In genomic region chr11:8717774-8718173, GRCm38 (mm10) we compare ENCODE assay signal across 24 mouse cellular contexts. TPM values are rescaled to one million over a fixed set of nuclear protein-coding genes. Genes with fewer than 3 reads are reported as not detected.
DNase-seq lines count a peak whose midpoint lies in the region; ATAC-seq and TF ChIP-seq lines count a peak whose summit lies in the region.
"Had no signal": no experiment of that assay in that cellular context is flagged by ENCODE, and none has a peak within 500 bp of the region (broad histone marks: within the 10 kb centered on the region; RNA-seq: fewer than 3 reads in every experiment).

No protein-coding gene starts in this region.

- peaks cover 23% of the 10 kb centered on the region for H3K4me1 ChIP-seq in heart, embryonic 10.5 days
- peaks cover 21% of the 10 kb centered on the region for H3K4me1 ChIP-seq in heart, embryonic 12.5 days (replicated peaks)
- H3K4me1 ChIP-seq in kidney, embryonic 15.5 days, result peaks cover 34% of the 10 kb centered on the region
- H3K4me1 ChIP-seq in neural tube, embryonic 15.5 days, result 0 out of 2 replicates have a peak, but pooled peaks cover 3% of the 10 kb centered on the region
- no peaks in the 10 kb centered on the region for H3K4me1 ChIP-seq in stomach, postnatal 0 days (replicated peaks; ENCODE audit: control insufficient read depth, insufficient read depth)
- H3K4me1 ChIP-seq: embryonic facial prominence, embryonic 12.5 days; embryonic facial prominence, embryonic 15.5 days; forebrain, embryonic 13.5 days; hindbrain, embryonic 13.5 days had no signal

- no peaks in the 10 kb centered on the region for H3K27me3 ChIP-seq in heart, embryonic 10.5 days (ENCODE audit: insufficient read depth, poor library complexity, severe bottlenecking)
- H3K27me3 ChIP-seq in heart, embryonic 12.5 days (replicated peaks), result no peaks in the 10 kb centered on the region
- H3K27me3 ChIP-seq in kidney, embryonic 15.5 days, result no peaks in the 10 kb centered on the region
- H3K27me3 ChIP-seq in neural tube, embryonic 15.5 days (replicated peaks), result no peaks in the 10 kb centered on the region
- H3K27me3 ChIP-seq in stomach, postnatal 0 days (ENCODE audit: control insufficient read depth, insufficient read depth, low read length), result no peaks in the 10 kb centered on the region
- H3K27me3 ChIP-seq: embryonic facial prominence, embryonic 12.5 days; embryonic facial prominence, embryonic 15.5 days; forebrain, embryonic 13.5 days; hindbrain, embryonic 13.5 days; Patski had no signal

- no peak for ATAC-seq in heart, embryonic 12.5 days (ENCODE audit: insufficient number of reproducible peaks, low FRiP score)
- ATAC-seq in kidney, embryonic 15.5 days (replicated peaks; ENCODE audit: low FRiP score), result no peak
- no peak for ATAC-seq in neural tube, embryonic 15.5 days (ENCODE audit: low FRiP score)
- 0 out of 2 replicates have a peak, but pooled peaks have one; percentile 6 for ATAC-seq in stomach, postnatal 0 days (ENCODE audit: low FRiP score, low TSS enrichment)
- ATAC-seq: forebrain, embryonic 13.5 days; forebrain, embryonic 16.5 days; hindbrain, embryonic 16.5 days; Patski had no signal

- no peak overlapping the region for H3K9ac ChIP-seq in heart, embryonic 12.5 days
- no peak overlapping the region for H3K9ac ChIP-seq in kidney, embryonic 15.5 days
- H3K9ac ChIP-seq in neural tube, embryonic 15.5 days (replicated peaks), result no peak overlapping the region
- no peak overlapping the region for H3K9ac ChIP-seq in stomach, postnatal 0 days (ENCODE audit: low read length)
- H3K9ac ChIP-seq: embryonic facial prominence, embryonic 12.5 days; embryonic facial prominence, embryonic 15.5 days; forebrain, embryonic 13.5 days; hindbrain, embryonic 13.5 days had no signal

- H3K9me3 ChIP-seq in heart, embryonic 10.5 days, result no peaks in the 10 kb centered on the region
- no peaks in the 10 kb centered on the region for H3K9me3 ChIP-seq in heart, embryonic 12.5 days (replicated peaks)
- no peaks in the 10 kb centered on the region for H3K9me3 ChIP-seq in kidney, embryonic 15.5 days (replicated peaks)
- H3K9me3 ChIP-seq in neural tube, embryonic 15.5 days (replicated peaks), result no peaks in the 10 kb centered on the region
- no peaks in the 10 kb centered on the region for H3K9me3 ChIP-seq in stomach, postnatal 0 days (ENCODE audit: control insufficient read depth, low read length)
- H3K9me3 ChIP-seq: embryonic facial prominence, embryonic 12.5 days; embryonic facial prominence, embryonic 15.5 days; forebrain, embryonic 13.5 days; G1E; hindbrain, embryonic 10.5 days; hindbrain, embryonic 13.5 days had no signal

- DNase-seq in heart, embryonic 10.5 days (ENCODE audit: low spot score), result peak; percentile 25
- DNase-seq in kidney, postnatal 10 days, result no peak
- DNase-seq in neural tube, embryonic 10.5 days (ENCODE audit: extremely low spot score, low spot score), result peak; percentile 8
- no peak for DNase-seq in stomach, postnatal 0 days (ENCODE audit: low spot score)
- DNase-seq: adrenal gland, postnatal 10 days; adrenal gland, postnatal 36 days; B cell, adult 2 months; cerebellum, adult 18-20 months; cerebellum, adult 9-11 months; cerebellum, postnatal 25 days; gastrocnemius, postnatal 14 days; heart, adult 11 months had no signal

- TF ChIP-seq CTCF in stomach, postnatal 0 days (IDR thresholded peaks at IDR 0.05; ENCODE audit: low read depth), result no peak

- 88% methylated on average over 3 of the region's 3 CpGs for WGBS in heart, embryonic 10.5 days
- 83% methylated on average over 3 of the region's 3 CpGs for WGBS in heart, embryonic 12.5 days
- WGBS in kidney, embryonic 15.5 days, result 87% methylated on average over 3 of the region's 3 CpGs
- 90% methylated on average over 3 of the region's 3 CpGs for WGBS in neural tube, embryonic 15.5 days
- 68% methylated on average over 3 of the region's 3 CpGs for WGBS in stomach, postnatal 0 days

- H3K4me3 ChIP-seq in heart, embryonic 10.5 days, result no peak overlapping the region
- H3K4me3 ChIP-seq in heart, embryonic 12.5 days, result no peak overlapping the region
- H3K4me3 ChIP-seq in kidney, embryonic 15.5 days (replicated peaks), result no peak overlapping the region
- no peak overlapping the region for H3K4me3 ChIP-seq in neural tube, embryonic 15.5 days (replicated peaks)
- H3K4me3 ChIP-seq in stomach, postnatal 0 days (ENCODE audit: low read depth, low read length), result no peak overlapping the region
- H3K4me3 ChIP-seq: embryonic facial prominence, embryonic 12.5 days; embryonic facial prominence, embryonic 15.5 days; forebrain, embryonic 13.5 days; hindbrain, embryonic 10.5 days; hindbrain, embryonic 13.5 days had no signal

- no peak overlapping the region for H3K4me2 ChIP-seq in heart, embryonic 12.5 days
- no peak overlapping the region for H3K4me2 ChIP-seq in kidney, embryonic 15.5 days
- H3K4me2 ChIP-seq in neural tube, embryonic 15.5 days, result no peak overlapping the region
- no peak overlapping the region for H3K4me2 ChIP-seq in stomach, postnatal 0 days (replicated peaks; ENCODE audit: low read depth)
- H3K4me2 ChIP-seq: embryonic facial prominence, embryonic 12.5 days; embryonic facial prominence, embryonic 15.5 days; forebrain, embryonic 13.5 days; hindbrain, embryonic 13.5 days had no signal

- no peak overlapping the region for H3K27ac ChIP-seq in heart, embryonic 10.5 days
- H3K27ac ChIP-seq in heart, embryonic 12.5 days (ENCODE audit: poor library complexity, severe bottlenecking), result no peak overlapping the region
- 0 out of 2 replicates have a peak overlapping the region, but pooled peaks have one; percentile 3 for H3K27ac ChIP-seq in kidney, embryonic 15.5 days
- no peak overlapping the region for H3K27ac ChIP-seq in neural tube, embryonic 15.5 days (replicated peaks)
- H3K27ac ChIP-seq in stomach, postnatal 0 days (replicated peaks), result no peak overlapping the region
- H3K27ac ChIP-seq: embryonic facial prominence, embryonic 12.5 days; embryonic facial prominence, embryonic 15.5 days; forebrain, embryonic 13.5 days; hindbrain, embryonic 10.5 days; hindbrain, embryonic 13.5 days had no signal

- no peak for TF ChIP-seq EP300 in stomach, postnatal 0 days (optimal IDR thresholded peaks at IDR 0.05)

- no peaks in the 10 kb centered on the region for H3K36me3 ChIP-seq in heart, embryonic 10.5 days
- no peaks in the 10 kb centered on the region for H3K36me3 ChIP-seq in heart, embryonic 12.5 days
- H3K36me3 ChIP-seq in kidney, embryonic 15.5 days, result no peaks in the 10 kb centered on the region
- H3K36me3 ChIP-seq in neural tube, embryonic 15.5 days, result no peaks in the 10 kb centered on the region
- H3K36me3 ChIP-seq in stomach, postnatal 0 days (ENCODE audit: control insufficient read depth, insufficient read depth, low read length), result no peaks in the 10 kb centered on the region
- H3K36me3 ChIP-seq: embryonic facial prominence, embryonic 12.5 days; embryonic facial prominence, embryonic 15.5 days; G1E; hindbrain, embryonic 10.5 days; hindbrain, embryonic 13.5 days had no signal

RNA-seq across cellular contexts. Expression of gene Tns3, which starts 53.4 kb away (rescaled TPM):
- 12.7 and 17.0 TPM in 2 replicates for polyA plus RNA-seq in heart, embryonic 10.5 days (2016; fragmentation: Nextera tagmentation; extraction: Ambion mirVana)
- 16.7 and 17.6 TPM in 2 replicates for polyA plus RNA-seq in heart, embryonic 12.5 days (2016; fragmentation: Nextera tagmentation; extraction: Ambion mirVana)
- 25.7 and 27.7 TPM in 2 replicates for polyA plus RNA-seq in kidney, embryonic 15.5 days (2015; fragmentation: Nextera tagmentation; extraction: Ambion mirVana)
- 7.6 and 11.1 TPM in 2 replicates for polyA plus RNA-seq in neural tube, embryonic 15.5 days (2015; fragmentation: Nextera tagmentation; extraction: Ambion mirVana)
- polyA plus RNA-seq in stomach, postnatal 0 days (2015; fragmentation: Nextera tagmentation; extraction: Ambion mirVana), result 10.4 and 10.5 TPM in 2 replicates
- polyA plus RNA-seq: G1E had no signal

Comparison
In these comparisons a context has a peak if more than half of its experiments do, and no peak if none do; other contexts are left out.
1. DNase-seq: peak in heart, embryonic 10.5 days (single experiment) and neural tube, embryonic 10.5 days (single experiment); none in kidney, postnatal 10 days (single experiment) and stomach, postnatal 0 days (single experiment).